Mouse (Mus musculus): ENCODE measurements around the gene Pacrg. TPM values are rescaled to one million over a fixed set of nuclear protein-coding genes. Genes with fewer than 3 reads are reported as not detected.

Pacrg gene
- polyA plus RNA-seq, 1 experiment from 2014 or later: 3.6 TPM

GRCm38 (mm10) chr17:10514812-10515211, 325.3 kb downstream of the Pacrg start:
- Histone ChIP-seq H3K4me1 (ENCODE audit: control insufficient read depth, insufficient read depth, low read length) (peaks cover 8% of the 10 kb centered on the region; the same call in 1 of the 2 replicates), H3K9me3 (ENCODE audit: control insufficient read depth, low read length) (no peaks in the 10 kb centered on the region), H3K4me3 (ENCODE audit: low read depth, low read length) (no peak overlapping the region), H3K9ac (ENCODE audit: low read depth, low read length) (no peak overlapping the region), H3K36me3 (ENCODE audit: control insufficient read depth, insufficient read depth, low read length) (no peaks in the 10 kb centered on the region), H3K4me2 (ENCODE audit: low read depth, low read length) (no peak overlapping the region), H3K27me3 (replicated peaks; ENCODE audit: control insufficient read depth, insufficient read depth, low read length) (no peaks in the 10 kb centered on the region), H3K27ac (replicated peaks; ENCODE audit: low read depth, low read length) (no peak overlapping the region)
- no peak for DNase-seq (ENCODE audit: low spot score)
- ATAC-seq (ENCODE audit: low read depth): no peak
- WGBS: 37% methylated on average over 6 of the region's 6 CpGs

GRCm38 (mm10) chr17:10510913-10511759, 329.0 kb downstream of the Pacrg start:
- Histone ChIP-seq H3K4me2 (ENCODE audit: low read depth, low read length) (no peak overlapping the region), H3K4me3 (ENCODE audit: low read depth, low read length) (no peak overlapping the region), H3K27me3 (replicated peaks; ENCODE audit: control insufficient read depth, insufficient read depth, low read length) (no peaks in the 10 kb centered on the region), H3K36me3 (ENCODE audit: control insufficient read depth, insufficient read depth, low read length) (no peaks in the 10 kb centered on the region), H3K9ac (ENCODE audit: low read depth, low read length) (no peak overlapping the region), H3K4me1 (ENCODE audit: control insufficient read depth, insufficient read depth, low read length) (peaks cover 8% of the 10 kb centered on the region; the same call in 1 of the 2 replicates), H3K27ac (replicated peaks; ENCODE audit: low read depth, low read length) (no peak overlapping the region), H3K9me3 (ENCODE audit: control insufficient read depth, low read length) (no peaks in the 10 kb centered on the region)
- no peak for DNase-seq (ENCODE audit: low spot score)
- WGBS: 77% methylated on average over 10 of the region's 10 CpGs
- no peak for ATAC-seq (ENCODE audit: low read depth)

- WGBS: 73% methylated on average over 5 of the region's 5 CpGs
- Histone ChIP-seq H3K36me3 (ENCODE audit: control insufficient read depth, insufficient read depth, low read length) (no peaks in the 10 kb centered on the region), H3K27me3 (replicated peaks; ENCODE audit: control insufficient read depth, insufficient read depth, low read length) (no peaks in the 10 kb centered on the region), H3K4me1 (ENCODE audit: control insufficient read depth, insufficient read depth, low read length) (peaks cover 8% of the 10 kb centered on the region; the same call in 1 of the 2 replicates), H3K9me3 (ENCODE audit: control insufficient read depth, low read length) (no peaks in the 10 kb centered on the region), H3K4me3 (ENCODE audit: low read depth, low read length) (no peak overlapping the region), H3K4me2 (ENCODE audit: low read depth, low read length) (no peak overlapping the region), H3K27ac (replicated peaks; ENCODE audit: low read depth, low read length) (no peak overlapping the region), H3K9ac (ENCODE audit: low read depth, low read length) (no peak overlapping the region)
- ATAC-seq (ENCODE audit: low read depth): no peak
- no peak for DNase-seq (ENCODE audit: low spot score)
These were observed 329.6 kb downstream of the Pacrg start for GRCm38 (mm10) chr17:10510467-10510866.

GRCm38 (mm10) chr17:10508088-10508487, 332.0 kb downstream of the Pacrg start:
- DNase-seq (ENCODE audit: low spot score) (no peak), ATAC-seq (ENCODE audit: low read depth) (no peak)
- H3K4me3 ChIP-seq (ENCODE audit: low read depth, low read length): no peak overlapping the region
- no peaks in the 10 kb centered on the region for H3K4me1 ChIP-seq (ENCODE audit: control insufficient read depth, insufficient read depth, low read length)
- no peak overlapping the region for H3K27ac ChIP-seq (replicated peaks; ENCODE audit: low read depth, low read length)
- WGBS: 60% methylated on average over 2 of the region's 2 CpGs
- no peak overlapping the region for H3K4me2 ChIP-seq (ENCODE audit: low read depth, low read length)
- no peak overlapping the region for H3K9ac ChIP-seq (ENCODE audit: low read depth, low read length)
- no peaks in the 10 kb centered on the region for H3K27me3 ChIP-seq (replicated peaks; ENCODE audit: control insufficient read depth, insufficient read depth, low read length)
- no peaks in the 10 kb centered on the region for H3K36me3 ChIP-seq (ENCODE audit: control insufficient read depth, insufficient read depth, low read length)
- H3K9me3 ChIP-seq (ENCODE audit: control insufficient read depth, low read length): no peaks in the 10 kb centered on the region

- no peak overlapping the region for H3K27ac ChIP-seq (replicated peaks; ENCODE audit: low read depth, low read length)
- no peaks in the 10 kb centered on the region for H3K9me3 ChIP-seq (ENCODE audit: control insufficient read depth, low read length)
- H3K27me3 ChIP-seq (replicated peaks; ENCODE audit: control insufficient read depth, insufficient read depth, low read length): no peaks in the 10 kb centered on the region
- H3K9ac ChIP-seq (ENCODE audit: low read depth, low read length): no peak overlapping the region
- 38% methylated on average over 10 of the region's 10 CpGs for WGBS
- no peaks in the 10 kb centered on the region for H3K36me3 ChIP-seq (ENCODE audit: control insufficient read depth, insufficient read depth, low read length)
- H3K4me1 ChIP-seq (ENCODE audit: control insufficient read depth, insufficient read depth, low read length): no peaks in the 10 kb centered on the region
- ATAC-seq (ENCODE audit: low read depth) (peak; percentile 85), DNase-seq (ENCODE audit: low spot score) (peak; percentile 39)
- H3K4me3 ChIP-seq (ENCODE audit: low read depth, low read length): no peak overlapping the region
- H3K4me2 ChIP-seq (ENCODE audit: low read depth, low read length): no peak overlapping the region
These were observed 332.6 kb downstream of the Pacrg start for GRCm38 (mm10) chr17:10507466-10507865.

GRCm38 (mm10) chr17:10506896-10507295, 333.2 kb downstream of the Pacrg start:
- H3K9me3 ChIP-seq (ENCODE audit: control insufficient read depth, low read length): no peaks in the 10 kb centered on the region
- ATAC-seq (ENCODE audit: low read depth) (no peak), DNase-seq (ENCODE audit: low spot score) (no peak)
- H3K27ac ChIP-seq (replicated peaks; ENCODE audit: low read depth, low read length): no peak overlapping the region
- H3K9ac ChIP-seq (ENCODE audit: low read depth, low read length): no peak overlapping the region
- H3K4me3 ChIP-seq (ENCODE audit: low read depth, low read length): no peak overlapping the region
- H3K4me1 ChIP-seq (ENCODE audit: control insufficient read depth, insufficient read depth, low read length): no peaks in the 10 kb centered on the region
- no peaks in the 10 kb centered on the region for H3K27me3 ChIP-seq (replicated peaks; ENCODE audit: control insufficient read depth, insufficient read depth, low read length)
- H3K36me3 ChIP-seq (ENCODE audit: control insufficient read depth, insufficient read depth, low read length): no peaks in the 10 kb centered on the region
- 70% methylated on average over 3 of the region's 3 CpGs for WGBS
- H3K4me2 ChIP-seq (ENCODE audit: low read depth, low read length): no peak overlapping the region

- 92% methylated on average over 2 of the region's 2 CpGs for WGBS
These were observed 338.7 kb downstream of the Pacrg start for GRCm38 (mm10) chr17:10501439-10501838.

GRCm38 (mm10) chr17:10500795-10501432, 339.2 kb downstream of the Pacrg start:
- 41% methylated on average over 12 of the region's 12 CpGs for WGBS
- H3K27ac ChIP-seq (replicated peaks; ENCODE audit: low read depth, low read length): no peak overlapping the region
- no peak for DNase-seq (ENCODE audit: low spot score)
- no peak overlapping the region for H3K9ac ChIP-seq (ENCODE audit: low read depth, low read length)
- H3K27me3 ChIP-seq (replicated peaks; ENCODE audit: control insufficient read depth, insufficient read depth, low read length): no peaks in the 10 kb centered on the region
- no peak overlapping the region for H3K4me3 ChIP-seq (ENCODE audit: low read depth, low read length)
- no peak for ATAC-seq (ENCODE audit: low read depth)
- H3K4me2 ChIP-seq (ENCODE audit: low read depth, low read length): no peak overlapping the region
- H3K4me1 ChIP-seq (ENCODE audit: control insufficient read depth, insufficient read depth, low read length): no peaks in the 10 kb centered on the region
- H3K36me3 ChIP-seq (ENCODE audit: control insufficient read depth, insufficient read depth, low read length): no peaks in the 10 kb centered on the region
- H3K9me3 ChIP-seq (ENCODE audit: control insufficient read depth, low read length): no peaks in the 10 kb centered on the region

More at GRCm38 (mm10) chr17:10501439-10501838, 338.7 kb downstream of the Pacrg start:
- Histone ChIP-seq H3K36me3 (ENCODE audit: control insufficient read depth, insufficient read depth, low read length) (no peaks in the 10 kb centered on the region), H3K4me2 (ENCODE audit: low read depth, low read length) (no peak overlapping the region), H3K9me3 (ENCODE audit: control insufficient read depth, low read length) (no peaks in the 10 kb centered on the region), H3K27me3 (replicated peaks; ENCODE audit: control insufficient read depth, insufficient read depth, low read length) (no peaks in the 10 kb centered on the region), H3K4me3 (ENCODE audit: low read depth, low read length) (no peak overlapping the region), H3K27ac (replicated peaks; ENCODE audit: low read depth, low read length) (no peak overlapping the region), H3K9ac (ENCODE audit: low read depth, low read length) (no peak overlapping the region), H3K4me1 (ENCODE audit: control insufficient read depth, insufficient read depth, low read length) (no peaks in the 10 kb centered on the region)
- DNase-seq (ENCODE audit: low spot score): no peak
- ATAC-seq (ENCODE audit: low read depth): no peak

Data from embryonic facial prominence, embryonic 14.5 days (tissue).